Mouse (Mus musculus): ENCODE measurements around the gene March9.

- TF ChIP-seq E2F4 (IDR thresholded peaks at IDR 0.05; ENCODE audit: insufficient read depth) = no peak
- TF ChIP-seq POLR2A (IDR thresholded peaks at IDR 0.05; ENCODE audit: insufficient read length, low read depth) = peak; percentile 54
- no peak for TF ChIP-seq MAX (IDR thresholded peaks at IDR 0.05; ENCODE audit: low read depth)
- no peak for TF ChIP-seq USF1 (IDR thresholded peaks at IDR 0.05; ENCODE audit: low read depth)
- no peak for TF ChIP-seq TCF12 (IDR thresholded peaks at IDR 0.05; ENCODE audit: insufficient read depth, poor library complexity, severe bottlenecking)
- no peak for TF ChIP-seq TCF3 (IDR thresholded peaks at IDR 0.05; ENCODE audit: insufficient read length, low read depth)
- no peak for TF ChIP-seq POLR2AphosphoS2 (IDR thresholded peaks at IDR 0.05; ENCODE audit: insufficient read length, low read depth)
- TF ChIP-seq CEBPB (IDR thresholded peaks at IDR 0.05; ENCODE audit: insufficient read depth, poor library complexity, severe bottlenecking) = no peak
- TF ChIP-seq MYOD1 (IDR thresholded peaks at IDR 0.05; ENCODE audit: control insufficient read depth in 1 of 3, insufficient read length in 2 of 3, low read depth in 2 of 3) = peak in 2 of 3 experiments; percentile 57 to 72
- peak; percentile 43 for TF ChIP-seq SRF (IDR thresholded peaks at IDR 0.05; ENCODE audit: control insufficient read depth, insufficient read length, low read depth)
Measured at GRCm38 (mm10) chr10:127091507-127092396, 31.8 kb upstream of the March9 start.
